Mouse (Mus musculus): ENCODE measurements around the gene Gabrb1.

Gene Gabrb1

GRCm38 (mm10) chr5:71828996-71829395 lies 171.1 kb downstream of the Gabrb1 start:
- in situ Hi-C loops (cut with MboI; ENCODE audit: low sequenced_read_pairs): no loop called here

GRCm38 (mm10) chr5:71830342-71830741 lies 172.4 kb downstream of the Gabrb1 start:
- in situ Hi-C loops (cut with MboI; ENCODE audit: low sequenced_read_pairs): no loop called here

GRCm38 (mm10) chr5:71842241-71842640 lies 184.3 kb downstream of the Gabrb1 start:
- in situ Hi-C loops (cut with MboI; ENCODE audit: low sequenced_read_pairs): no loop called here

GRCm38 (mm10) chr5:71898214-71898613 lies 240.3 kb downstream of the Gabrb1 start:
- in situ Hi-C loops (cut with MboI; ENCODE audit: low sequenced_read_pairs): no loop called here

DNA sequence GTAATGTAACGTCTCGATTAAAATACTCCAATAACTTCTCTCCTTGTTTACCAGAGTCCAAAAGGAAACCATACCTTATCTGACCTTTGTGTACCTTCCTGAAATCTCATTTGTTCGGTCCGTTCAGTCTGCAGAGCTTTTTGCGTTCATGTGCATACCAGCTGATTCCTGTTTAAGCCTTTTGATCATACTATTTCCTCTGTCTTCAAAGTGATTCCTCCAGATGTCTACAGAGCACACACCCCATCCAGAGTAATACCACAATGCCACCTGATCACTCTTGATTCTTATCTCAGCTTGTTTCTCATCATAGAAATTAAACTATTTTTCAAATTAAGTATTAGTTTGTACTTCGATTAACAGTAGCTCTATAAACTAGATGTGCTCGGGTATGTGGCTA lies 245.5 kb downstream of the Gabrb1 start:
- in situ Hi-C loops (cut with MboI; ENCODE audit: low sequenced_read_pairs): no loop called here

- in situ Hi-C loops (cut with MboI; ENCODE audit: low sequenced_read_pairs): no loop called here
These were observed 256.1 kb downstream of the Gabrb1 start for GRCm38 (mm10) chr5:71914028-71914427.

DNA sequence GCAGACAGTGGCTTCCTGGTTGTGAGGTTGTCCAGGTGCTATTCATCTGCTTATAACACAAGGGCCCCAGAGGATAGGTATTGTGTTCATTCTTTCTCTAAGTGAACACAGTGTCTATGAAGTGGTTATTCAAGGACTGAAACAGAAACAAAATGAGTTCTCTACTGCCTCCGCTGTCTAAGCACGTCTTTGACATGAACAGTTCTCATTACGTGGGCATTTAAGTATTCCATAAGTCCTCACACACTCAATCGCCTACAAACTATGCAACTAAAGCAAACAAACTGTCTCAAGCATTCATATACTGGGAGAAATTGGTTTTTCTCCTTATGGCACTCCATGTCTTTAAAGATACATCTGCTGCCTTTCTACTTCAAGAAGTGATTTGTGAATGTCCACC lies 257.8 kb downstream of the Gabrb1 start:
- in situ Hi-C loops (cut with MboI; ENCODE audit: low sequenced_read_pairs): no loop called here

GRCm38 (mm10) chr5:71917206-71917605 lies 259.3 kb downstream of the Gabrb1 start:
- in situ Hi-C loops (cut with MboI; ENCODE audit: low sequenced_read_pairs): no loop called here

- in situ Hi-C loops (cut with MboI; ENCODE audit: low sequenced_read_pairs): no loop called here
These were observed 265.7 kb downstream of the Gabrb1 start for GRCm38 (mm10) chr5:71923636-71924035.

DNA sequence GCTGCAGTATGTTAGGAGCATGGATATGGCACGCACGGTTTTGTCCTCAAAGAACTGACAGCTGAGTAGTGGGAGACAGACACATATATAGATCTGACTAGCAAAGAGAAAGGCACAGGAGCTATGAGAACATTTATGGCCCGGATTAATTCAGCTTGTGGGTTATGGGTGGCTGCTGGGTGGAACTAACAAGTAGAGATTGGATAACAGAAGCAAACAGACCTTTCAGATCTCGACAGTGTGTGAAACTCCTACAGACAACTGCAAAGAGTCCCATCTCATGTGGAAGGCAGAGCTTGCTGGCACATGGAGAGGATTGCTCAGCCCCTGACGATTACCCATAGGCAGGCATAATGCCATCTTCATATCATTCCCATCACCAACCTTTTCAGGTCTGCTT lies 268.4 kb downstream of the Gabrb1 start:
- in situ Hi-C loops (cut with MboI; ENCODE audit: low sequenced_read_pairs): no loop called here

DNA sequence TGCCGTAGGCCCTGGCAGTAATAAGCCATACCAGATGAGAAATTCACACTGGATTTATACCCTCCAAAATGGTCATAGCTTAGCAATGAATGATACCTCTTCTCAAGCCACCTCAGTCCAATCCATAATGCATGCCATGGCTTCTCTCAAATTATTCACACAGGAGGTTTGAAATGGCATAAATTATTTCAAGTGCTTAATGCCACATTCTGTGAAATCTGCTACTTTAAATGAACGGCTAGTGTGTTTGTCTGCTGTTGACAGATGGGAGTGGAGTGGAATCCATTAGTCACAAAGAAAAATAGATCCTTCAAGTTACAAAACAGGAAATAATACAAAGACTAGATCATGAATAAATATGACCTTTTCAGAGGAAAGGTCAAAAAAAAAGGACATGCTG lies 272.1 kb downstream of the Gabrb1 start:
- in situ Hi-C loops (cut with MboI; ENCODE audit: low sequenced_read_pairs): no loop called here

DNA sequence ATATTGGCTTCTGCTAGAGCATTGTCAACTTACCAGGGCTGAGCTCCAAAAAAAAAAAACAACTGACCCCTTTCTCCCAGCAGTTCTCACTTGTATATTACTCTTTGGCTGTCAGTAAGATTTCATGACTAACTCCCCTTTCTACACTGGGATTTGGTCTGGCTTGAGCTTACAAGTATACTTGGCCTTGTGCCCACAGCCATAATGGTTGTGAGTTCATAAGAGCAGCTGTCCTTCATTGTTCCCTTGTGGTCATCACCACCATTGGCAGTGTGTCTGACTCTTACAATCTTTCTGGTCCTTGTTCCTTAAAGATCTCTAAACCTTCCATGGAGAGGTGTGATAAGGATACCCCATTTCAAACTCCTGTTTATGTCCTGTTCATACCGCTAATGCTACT lies 293.5 kb downstream of the Gabrb1 start:
- in situ Hi-C loops (cut with MboI; ENCODE audit: low sequenced_read_pairs): no loop called here

- in situ Hi-C loops (cut with MboI; ENCODE audit: low sequenced_read_pairs): no loop called here
These were observed 297.3 kb downstream of the Gabrb1 start for GRCm38 (mm10) chr5:71955070-71955685.

DNA sequence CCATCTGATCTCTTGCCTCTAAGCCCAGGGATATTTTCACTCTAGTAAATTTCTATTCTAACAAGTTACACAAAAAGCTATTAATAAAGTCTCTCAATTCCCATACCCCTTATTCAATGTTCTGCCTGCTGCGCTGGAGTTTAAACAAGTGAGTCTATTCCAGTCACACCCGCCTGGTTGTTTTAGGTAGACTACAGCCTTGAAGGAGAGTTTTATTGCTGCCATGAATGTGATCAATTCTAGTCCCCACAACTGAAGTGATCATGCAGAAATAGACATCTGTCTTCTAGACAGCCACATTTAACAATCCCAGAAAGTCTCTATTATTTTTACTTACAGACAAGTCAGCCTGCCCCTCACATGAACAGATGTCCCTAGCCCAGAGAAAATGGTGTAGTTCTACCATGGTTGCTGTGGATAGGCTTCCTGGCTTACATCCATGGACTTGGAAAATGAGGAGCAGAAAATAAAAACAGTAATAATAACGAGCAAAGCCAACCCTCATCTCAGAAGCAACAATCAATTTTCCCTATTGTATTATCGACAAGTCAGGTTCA lies 307.0 kb downstream of the Gabrb1 start:
- in situ Hi-C loops (cut with MboI; ENCODE audit: low sequenced_read_pairs): no loop called here

- in situ Hi-C loops (cut with MboI; ENCODE audit: low sequenced_read_pairs): no loop called here
These were observed 307.6 kb downstream of the Gabrb1 start for GRCm38 (mm10) chr5:71965529-71965928.

- in situ Hi-C loops (cut with MboI; ENCODE audit: low sequenced_read_pairs): no loop called here
These were observed 312.4 kb downstream of the Gabrb1 start for GRCm38 (mm10) chr5:71970140-71970800.

- in situ Hi-C loops (cut with MboI; ENCODE audit: low sequenced_read_pairs): no loop called here
These were observed 314.9 kb downstream of the Gabrb1 start for GRCm38 (mm10) chr5:71972831-71973230.

GRCm38 (mm10) chr5:71976133-71976532 lies 318.2 kb downstream of the Gabrb1 start:
- in situ Hi-C loops (cut with MboI; ENCODE audit: low sequenced_read_pairs): no loop called here

DNA sequence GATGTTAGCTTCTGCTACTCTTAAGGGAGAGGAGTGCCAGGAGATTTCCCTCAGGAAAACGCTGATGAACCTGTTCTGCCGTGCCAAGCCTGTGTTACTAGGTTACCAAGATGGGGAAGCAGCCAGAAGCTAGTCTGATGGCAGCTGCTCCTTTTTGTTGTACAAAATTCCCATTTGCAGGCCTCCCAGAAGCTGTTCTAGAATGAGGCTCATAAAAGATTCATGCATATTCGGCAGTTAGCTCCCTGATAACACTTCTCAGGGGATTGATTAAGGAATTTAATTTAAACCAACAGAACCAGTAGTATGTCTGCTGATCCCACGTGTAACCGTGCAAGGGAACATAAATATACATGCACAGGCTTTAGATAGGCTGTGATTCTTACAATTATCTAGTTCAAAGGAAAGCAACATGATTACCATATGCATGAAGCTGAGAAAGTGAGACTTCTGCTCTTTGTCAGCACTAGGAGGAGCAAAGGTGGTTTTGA lies 318.7 kb downstream of the Gabrb1 start:
- in situ Hi-C loops (cut with MboI; ENCODE audit: low sequenced_read_pairs): no loop called here

- in situ Hi-C loops (cut with MboI; ENCODE audit: low sequenced_read_pairs): no loop called here
These were observed 328.6 kb downstream of the Gabrb1 start for GRCm38 (mm10) chr5:71986561-71986960.

DNA sequence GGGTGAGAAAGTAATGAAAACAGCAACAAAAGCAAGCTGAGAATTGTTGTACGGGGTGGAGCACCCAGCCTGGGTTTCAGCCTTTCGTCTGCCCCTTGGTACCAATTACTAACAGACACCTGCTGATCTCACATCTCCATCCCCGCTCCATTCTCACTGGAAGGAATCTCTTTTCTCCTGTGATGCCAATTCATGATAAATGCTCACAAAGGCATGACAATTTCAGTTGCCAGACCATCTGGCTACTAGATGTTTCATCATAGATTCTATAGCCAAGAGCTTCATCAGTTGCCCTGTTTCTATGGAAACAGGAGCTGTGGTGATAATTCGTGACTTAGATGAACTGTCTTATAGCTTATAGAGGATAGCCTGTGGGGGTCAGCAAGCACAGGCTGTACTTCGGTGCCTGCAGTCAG lies 329.1 kb downstream of the Gabrb1 start:
- in situ Hi-C loops (cut with MboI; ENCODE audit: low sequenced_read_pairs): no loop called here

- in situ Hi-C loops (cut with MboI; ENCODE audit: low sequenced_read_pairs): no loop called here
These were observed 341.6 kb downstream of the Gabrb1 start for GRCm38 (mm10) chr5:71999466-71999865.
